Mouse (Mus musculus) myocyte (in vitro differentiated cells): ENCODE results near the gene 1700020A23Rik.

Experiments
- CEBPB ChIP-seq: IDR thresholded peaks from 2 replicates; pipeline ENCODE4 v1.6.1; 2011; ENCODE audit warnings: mild to moderate bottlenecking, moderate library complexity; ENCODE audit not compliant: poor library complexity, insufficient read depth, severe bottlenecking
- E2F4 ChIP-seq: IDR thresholded peaks from one replicate; pipeline ENCODE4 v1.6.1; 2011; ENCODE audit warnings: mild to moderate bottlenecking, control low read depth, moderate library complexity; ENCODE audit not compliant: insufficient read depth
- MAX ChIP-seq: IDR thresholded peaks from one replicate; pipeline ENCODE4 v1.6.1; 2011; ENCODE audit warnings: low read depth, mild to moderate bottlenecking, control low read depth
- MYOD1 ChIP-seq, 3 experiments: IDR thresholded peaks; one replicate each; pipeline ENCODE4 v1.6.1; 2011; ENCODE audit warnings: control low read depth in 2 of 3, low read depth in 2 of 3, mild to moderate bottlenecking in 2 of 3, moderate library complexity in 1 of 3; ENCODE audit not compliant: insufficient read length in 2 of 3, control insufficient read depth in 1 of 3
- MYOG ChIP-seq, 3 experiments: IDR thresholded peaks; one replicate each; pipeline ENCODE4 v1.6.1; 2011; ENCODE audit warnings: control low read depth in 2 of 3, low read depth in 2 of 3, mild to moderate bottlenecking in 2 of 3; ENCODE audit not compliant: insufficient read length in 2 of 3, control insufficient read depth in 1 of 3, insufficient read depth in 1 of 3
- POLR2A ChIP-seq: IDR thresholded peaks from one replicate; pipeline ENCODE4 v1.6.1; 2011; ENCODE audit warnings: low read depth, mild to moderate bottlenecking, control low read depth, moderate library complexity; ENCODE audit not compliant: insufficient read length
- POLR2AphosphoS2 ChIP-seq: IDR thresholded peaks from one replicate; pipeline ENCODE4 v1.6.1; 2011; ENCODE audit warnings: low read depth, control low read depth; ENCODE audit not compliant: insufficient read length
- REST ChIP-seq: IDR thresholded peaks from one replicate; pipeline ENCODE4 v1.6.1; 2011; ENCODE audit warnings: mild to moderate bottlenecking, control low read depth, moderate library complexity; ENCODE audit not compliant: insufficient read depth, insufficient read length
- SRF ChIP-seq: IDR thresholded peaks from one replicate; pipeline ENCODE4 v1.6.1; 2011; ENCODE audit warnings: low read depth; ENCODE audit not compliant: control insufficient read depth, insufficient read length
- TCF12 ChIP-seq: IDR thresholded peaks from one replicate; pipeline ENCODE4 v1.6.1; 2011; ENCODE audit warnings: mild to moderate bottlenecking, control low read depth; ENCODE audit not compliant: poor library complexity, insufficient read depth, severe bottlenecking
- TCF3 ChIP-seq: IDR thresholded peaks from one replicate; pipeline ENCODE4 v1.6.1; 2011; ENCODE audit warnings: low read depth, control low read depth; ENCODE audit not compliant: insufficient read length
- USF1 ChIP-seq: IDR thresholded peaks from one replicate; pipeline ENCODE4 v1.6.1; 2011; ENCODE audit warnings: low read depth, mild to moderate bottlenecking, control low read depth, moderate library complexity

GRCm38 (mm10) chr2:130452266-130452665, 47.2 kb downstream of the 1700020A23Rik start:
- TF ChIP-seq SRF: no peak
- no peak for TF ChIP-seq POLR2A
- TF ChIP-seq CEBPB: no peak
- TF ChIP-seq MAX: no peak
- TF ChIP-seq E2F4: no peak
- TF ChIP-seq TCF12: no peak
- no peak for TF ChIP-seq POLR2AphosphoS2
- TF ChIP-seq MYOD1 (IDR thresholded peaks at IDR 0.05; ENCODE audit: control insufficient read depth in 1 of 3, insufficient read length in 2 of 3, low read depth in 2 of 3): no peak
- no peak for TF ChIP-seq MYOG (IDR thresholded peaks at IDR 0.05; ENCODE audit: control insufficient read depth in 1 of 3, insufficient read depth in 1 of 3, insufficient read length in 2 of 3, low read depth in 2 of 3)
- no peak for TF ChIP-seq REST
- no peak for TF ChIP-seq USF1
- TF ChIP-seq TCF3: no peak
